Mouse (Mus musculus) left cerebral cortex, postnatal 10 days (tissue): ENCODE data around the gene Nbas. TPM values are rescaled to one million over a fixed set of nuclear protein-coding genes. Genes with fewer than 3 reads are reported as not detected.

ENCODE experiments used
- DNase-seq, 2 experiments: peaks; one replicate each; pipeline ENCODE4 v3.0.0; 2021 to 2022; ENCODE audit warnings: low spot score in 2 of 2, mixed read lengths in 1 of 2; ENCODE audit errors: extremely low spot score in 1 of 2
- intact Hi-C: fragments of 180-260 bp; cut with DNase I; formaldehyde crosslinking; loops from one replicate; pipeline ENCODE4 v1.15.1; 2025
- total RNA-seq, 2 experiments: library from RNA; stranded (reverse); gene quantifications; 2 replicates each; pipeline ENCODE4 v1.2.3; 2021

Nbas gene
- total RNA-seq, 2 experiments from 2014 or later = 30.8 to 33.0 TPM

- intact Hi-C loops = no loop called here
- DNase-seq = no peak
These were observed 230.4 kb downstream of the Nbas start for GRCm38 (mm10) chr12:13499237-13499889.

- no peak for DNase-seq
These were observed 231.3 kb downstream of the Nbas start for GRCm38 (mm10) chr12:13500191-13500590.

DNA sequence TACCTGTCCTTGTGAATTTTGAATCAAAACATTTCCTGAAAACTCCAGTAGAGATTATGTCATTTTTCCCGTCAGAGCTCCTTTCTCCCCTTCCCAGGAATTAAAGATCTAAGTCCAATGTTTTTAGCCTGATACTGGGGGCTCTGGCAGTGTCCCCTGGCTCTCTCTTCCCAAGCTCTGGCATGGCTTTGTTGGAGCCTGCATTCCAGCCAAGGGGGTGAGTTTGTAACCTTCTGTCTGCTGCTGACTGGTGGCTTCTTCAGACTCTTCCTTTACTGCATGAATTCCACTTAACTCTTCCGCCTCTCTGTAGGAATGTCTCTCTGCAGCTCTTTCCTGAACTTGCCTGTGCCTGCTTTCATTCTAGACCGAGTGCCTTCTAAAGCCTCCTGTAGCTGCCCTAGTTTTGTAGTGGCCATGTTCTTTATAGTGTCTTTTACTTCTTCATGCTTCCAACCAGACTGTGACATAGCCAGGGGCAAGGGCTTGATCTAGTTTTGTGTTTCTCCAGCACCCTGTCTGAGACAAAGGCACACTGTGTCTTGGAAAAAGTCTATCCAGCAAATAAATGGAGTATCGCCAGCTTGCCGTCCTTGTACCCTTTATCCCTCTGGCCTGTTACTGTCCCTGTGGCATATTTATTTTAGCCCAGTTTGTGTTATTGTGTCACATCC, 236.0 kb downstream of the Nbas start:
- DNase-seq = no peak

More at GRCm38 (mm10) chr12:13500191-13500590, 231.3 kb downstream of the Nbas start:
- intact Hi-C loops = no loop called here

GRCm38 (mm10) chr12:13518082-13518481, 249.1 kb downstream of the Nbas start:
- no peak for DNase-seq
- intact Hi-C loops = no loop called here

More for the DNA sequence above, 236.0 kb downstream of the Nbas start:
- intact Hi-C loops = no loop called here

DNA sequence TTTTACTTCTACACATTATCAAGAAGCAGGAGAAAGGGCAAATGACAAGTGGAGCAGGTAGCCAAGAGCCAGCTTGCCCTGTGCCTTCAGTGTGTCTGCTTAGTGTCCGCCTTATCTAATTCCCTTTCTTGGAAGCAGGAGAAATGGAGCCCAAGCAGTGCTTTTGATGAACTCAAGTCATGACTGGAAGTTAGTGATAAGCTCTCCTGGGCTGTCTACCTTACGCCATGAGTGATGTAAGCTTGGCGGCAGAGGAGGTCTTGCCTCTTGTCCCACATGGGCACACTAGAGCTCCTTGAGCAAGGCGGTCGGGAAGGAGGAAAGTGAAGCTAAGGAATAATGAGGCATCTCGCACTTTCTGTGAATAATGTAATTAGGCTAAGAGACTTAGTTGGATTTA, 250.5 kb downstream of the Nbas start:
- no peak for DNase-seq
- intact Hi-C loops = no loop called here

DNA sequence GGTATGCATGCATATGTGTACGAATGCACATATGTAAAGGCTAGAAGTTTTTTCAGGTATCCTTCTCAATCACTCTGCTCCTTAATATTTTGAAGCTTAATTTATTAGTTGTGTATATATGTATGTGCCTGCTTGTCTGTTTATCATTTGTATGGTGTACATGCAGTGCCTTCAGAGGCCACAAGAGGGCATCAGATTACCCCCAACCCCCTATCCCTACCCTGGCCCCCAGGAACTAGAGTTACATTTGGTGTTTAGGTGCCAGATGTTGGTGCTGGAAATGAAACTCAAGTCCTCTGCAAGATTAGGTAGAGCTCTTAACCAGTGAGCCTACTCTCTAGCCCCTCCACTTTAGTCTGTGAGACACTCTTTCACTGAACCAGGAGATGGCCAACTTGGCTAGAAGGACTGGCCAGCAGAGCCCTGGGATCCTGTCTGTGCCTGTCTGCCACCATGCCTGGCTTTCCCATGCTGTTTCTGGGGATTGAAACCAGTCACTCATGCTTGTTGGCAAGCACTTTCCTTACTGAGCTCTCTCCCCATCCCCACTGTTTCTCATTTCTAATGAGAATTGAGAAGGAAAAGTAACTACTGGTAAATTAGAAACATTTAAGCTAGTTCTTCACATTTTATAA, 263.9 kb downstream of the Nbas start:
- DNase-seq = no peak
- intact Hi-C loops = no loop called here

DNA sequence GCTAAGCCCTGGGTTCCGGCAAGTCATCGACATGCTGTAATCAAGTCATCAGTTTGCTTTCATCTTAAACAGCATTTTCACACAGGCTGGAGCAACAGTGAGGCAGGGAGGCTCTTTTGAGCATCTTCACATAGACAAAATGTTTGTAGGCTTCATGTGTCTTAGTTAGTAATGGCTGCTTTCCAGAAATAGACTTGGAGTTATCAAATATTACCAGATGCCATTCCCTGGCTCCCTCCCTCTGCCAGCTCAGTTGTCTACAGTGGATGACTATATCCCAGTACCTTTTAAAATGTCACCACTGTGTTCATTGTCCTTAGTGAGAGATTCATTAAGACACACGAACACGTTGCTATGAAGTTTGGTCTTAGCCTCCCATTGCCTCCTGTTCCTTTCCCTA, 270.2 kb downstream of the Nbas start:
- no peak for DNase-seq
- intact Hi-C loops = no loop called here

GRCm38 (mm10) chr12:13543806-13544205, 274.9 kb downstream of the Nbas start:
- no peak for DNase-seq
- intact Hi-C loops = no loop called here

- no peak for DNase-seq
- intact Hi-C loops = no loop called here
These were observed 294.8 kb downstream of the Nbas start for GRCm38 (mm10) chr12:13563646-13564289.

DNA sequence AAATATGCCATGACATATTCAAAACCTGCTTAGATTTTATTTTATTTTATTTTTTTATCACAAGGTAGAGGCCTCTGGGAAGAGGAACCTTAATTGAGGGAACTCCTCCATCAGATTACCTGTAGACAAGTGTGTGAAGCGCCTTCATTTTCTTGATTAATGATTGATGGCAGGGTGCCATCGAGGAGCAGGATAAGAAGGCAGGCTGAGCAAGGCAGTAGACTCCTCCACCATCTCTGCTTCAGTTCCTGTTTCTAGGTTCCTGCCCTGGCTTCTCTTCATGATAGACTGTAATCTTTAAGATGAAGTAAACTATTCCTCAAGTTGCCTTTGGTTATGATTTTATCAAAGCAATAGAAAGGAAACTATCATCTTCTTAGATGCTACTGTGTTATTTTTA, 295.4 kb downstream of the Nbas start:
- intact Hi-C loops = no loop called here
- no peak for DNase-seq

GRCm38 (mm10) chr12:13566421-13566820, 297.5 kb downstream of the Nbas start:
- DNase-seq = no peak
- intact Hi-C loops = no loop called here

DNA sequence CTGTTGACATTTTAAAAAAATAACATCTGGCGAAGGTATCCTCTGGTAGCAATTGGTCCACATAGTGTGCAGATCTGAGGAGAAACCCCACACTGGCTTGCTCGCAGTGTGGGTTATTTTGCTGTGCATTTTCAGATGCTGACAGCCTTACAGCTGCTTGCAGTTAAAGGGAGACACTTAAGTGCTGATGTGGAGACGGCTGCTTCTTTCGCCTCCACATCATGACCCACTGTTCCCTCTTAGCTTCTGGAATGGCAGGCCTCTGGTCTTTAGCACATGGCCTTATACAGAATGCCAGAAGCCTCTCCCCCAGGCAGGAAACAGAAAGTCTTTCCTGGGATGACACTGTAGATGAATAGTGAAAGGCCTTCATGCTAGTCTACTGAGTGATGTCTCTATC, 306.2 kb downstream of the Nbas start:
- no peak for DNase-seq
- intact Hi-C loops = no loop called here

GRCm38 (mm10) chr12:13575605-13576600, 307.0 kb downstream of the Nbas start:
- intact Hi-C loops = no loop called here
- DNase-seq = no peak

- DNase-seq = no peak
- intact Hi-C loops = no loop called here
These were observed 307.8 kb downstream of the Nbas start for GRCm38 (mm10) chr12:13576761-13577160.

DNA sequence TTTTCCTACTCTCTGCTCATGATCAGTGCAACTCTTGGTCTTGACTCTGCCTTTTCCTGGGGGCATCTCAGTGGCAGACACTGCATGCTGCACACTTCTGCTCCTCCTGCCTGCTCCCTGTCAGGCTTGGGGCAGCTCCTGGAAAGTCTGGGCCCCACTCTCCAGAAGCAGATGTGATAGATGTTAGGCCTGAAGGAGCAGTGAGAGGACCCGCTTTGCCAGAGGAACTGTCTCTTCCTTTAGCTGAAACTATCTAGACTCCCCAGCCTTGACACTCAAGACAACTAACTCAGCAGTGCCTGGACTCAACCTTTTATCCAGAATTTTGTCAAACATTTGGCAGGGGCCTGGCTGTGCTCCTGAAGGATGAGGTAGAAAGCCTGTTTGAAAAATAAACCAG, 311.9 kb downstream of the Nbas start:
- intact Hi-C loops = no loop called here
- DNase-seq = no peak

- intact Hi-C loops = no loop called here
- no peak for DNase-seq
These were observed 314.5 kb downstream of the Nbas start for GRCm38 (mm10) chr12:13583386-13583785.

DNA sequence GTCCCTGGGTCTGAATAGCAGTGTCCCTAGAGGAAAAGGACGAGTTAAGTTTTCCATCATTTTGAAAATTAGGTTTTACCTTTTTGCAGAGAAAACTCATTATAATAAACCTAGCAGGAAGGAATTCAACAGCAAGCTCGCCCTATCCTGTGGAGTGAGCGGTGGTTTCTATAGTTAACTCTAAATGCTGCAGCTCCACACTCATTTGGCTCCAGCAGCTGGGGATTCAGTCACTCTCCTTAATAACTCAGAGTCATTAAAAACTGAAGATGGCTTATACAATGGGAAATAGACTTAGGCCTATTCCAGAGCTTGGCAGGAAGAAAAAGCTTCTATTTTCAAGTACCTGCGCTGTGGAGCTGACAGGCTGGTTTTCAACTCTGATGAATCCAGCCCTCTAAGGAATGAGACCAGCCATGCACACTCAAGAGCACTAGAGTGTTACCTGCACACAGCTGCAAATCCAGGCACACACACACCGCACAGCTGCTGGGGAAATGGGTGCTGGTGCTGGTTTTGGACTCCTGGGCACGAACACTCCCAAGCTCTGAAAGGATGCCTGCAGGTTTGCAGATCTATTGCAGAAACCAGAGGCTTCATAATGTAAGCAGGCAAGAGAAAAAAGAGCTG, 316.7 kb downstream of the Nbas start:
- DNase-seq = no peak
- intact Hi-C loops = no loop called here

- DNase-seq = no peak
- intact Hi-C loops = no loop called here
These were observed 318.7 kb downstream of the Nbas start for GRCm38 (mm10) chr12:13587675-13588074.
